Mouse (Mus musculus) limb, embryonic 10.5 days (tissue): ENCODE measurements around the gene Sos1. TPM values are rescaled to one million over a fixed set of nuclear protein-coding genes. Genes with fewer than 3 reads are reported as not detected.

Experiments used
- DNase-seq: peaks from one replicate; pipeline ENCODE4 v3.0.0-alpha.2; 2017; ENCODE audit warnings: low spot score
- H3K27ac ChIP-seq: fragments of 300-500 bp; sonication (generic); 2 replicates; pipeline ENCODE4 v1.5.1; 2016; ENCODE audit warnings: mild to moderate bottlenecking
- H3K27me3 ChIP-seq: fragments of 300-500 bp; sonication (generic); 2 replicates; pipeline ENCODE4 v1.6.1; 2016; ENCODE audit warnings: low read depth, mild to moderate bottlenecking; ENCODE audit not compliant: poor library complexity, severe bottlenecking
- H3K36me3 ChIP-seq: fragments of 300-500 bp; sonication (generic); 2 replicates; pipeline ENCODE4 v1.6.1; 2016; ENCODE audit warnings: mild to moderate bottlenecking, moderate library complexity
- H3K4me1 ChIP-seq: fragments of 300-500 bp; sonication (generic); 2 replicates; pipeline ENCODE4 v1.6.1; 2016
- H3K4me3 ChIP-seq: fragments of 300-500 bp; sonication (generic); 2 replicates; pipeline ENCODE4 v1.5.1; 2016; ENCODE audit warnings: mild to moderate bottlenecking, moderate library complexity
- H3K9me3 ChIP-seq: fragments of 300-500 bp; sonication (generic); replicated peaks from 2 replicates; pipeline ENCODE4 v1.6.1; 2016; ENCODE audit warnings: mild to moderate bottlenecking
- WGBS: fragments of 180-500 bp; shearing (Covaris S2); methylation state at CpG from one replicate; pipeline ENCODE4 v1.1.7; 2016; 5-methylcytosine and 5-hydroxymethylcytosine counted together
- polyA plus RNA-seq: library from polyadenylated mRNA; unstranded; fragments of >200 nt; fragmentation: Nextera tagmentation; extraction: Ambion mirVana; gene quantifications from 2 replicates; pipeline ENCODE4 v1.2.1, GENCODE M21; 2016

Gene Sos1
- polyA plus RNA-seq, 1 experiment from 2014 or later = 4.6 TPM

GRCm38 (mm10) chr17:80435680-80436079 lies 44.6 kb downstream of the Sos1 start:
- WGBS = 89% methylated on average over 5 of the region's 5 CpGs
- H3K27ac ChIP-seq = no peak overlapping the region
- H3K9me3 ChIP-seq = no peaks in the 10 kb centered on the region
- peaks cover 59% of the 10 kb centered on the region for H3K36me3 ChIP-seq
- H3K27me3 ChIP-seq = no peaks in the 10 kb centered on the region
- no peaks in the 10 kb centered on the region for H3K4me1 ChIP-seq
- H3K4me3 ChIP-seq = no peak overlapping the region
- DNase-seq = no peak

GRCm38 (mm10) chr17:80434430-80434829 lies 45.8 kb downstream of the Sos1 start:
- WGBS = 88% methylated on average over 3 of the region's 3 CpGs
- H3K4me1 ChIP-seq = no peaks in the 10 kb centered on the region
- H3K9me3 ChIP-seq = no peaks in the 10 kb centered on the region
- H3K4me3 ChIP-seq = no peak overlapping the region
- H3K27me3 ChIP-seq = no peaks in the 10 kb centered on the region
- peaks cover 62% of the 10 kb centered on the region for H3K36me3 ChIP-seq
- H3K27ac ChIP-seq = no peak overlapping the region
- no peak for DNase-seq

- no peak for DNase-seq
- Histone ChIP-seq H3K27ac (no peak overlapping the region), H3K9me3 (no peaks in the 10 kb centered on the region), H3K27me3 (no peaks in the 10 kb centered on the region), H3K4me3 (no peak overlapping the region), H3K36me3 (peaks cover 45% of the 10 kb centered on the region), H3K4me1 (no peaks in the 10 kb centered on the region)
- WGBS = 97% methylated on average over 9 of the region's 9 CpGs
Observed at GRCm38 (mm10) chr17:80431997-80432396, 48.3 kb downstream of the Sos1 start.

- 91% methylated on average over 2 of the region's 2 CpGs for WGBS
Observed at GRCm38 (mm10) chr17:80427966-80428365, 52.3 kb downstream of the Sos1 start.

GRCm38 (mm10) chr17:80426901-80427300 lies 53.4 kb downstream of the Sos1 start:
- WGBS = 92% methylated on average over 5 of the region's 5 CpGs
- H3K4me3 ChIP-seq = no peak overlapping the region
- no peak for DNase-seq

More at GRCm38 (mm10) chr17:80427966-80428365, 52.3 kb downstream of the Sos1 start:
- Histone ChIP-seq H3K27ac (no peak overlapping the region), H3K4me3 (no peak overlapping the region), H3K4me1 (no peaks in the 10 kb centered on the region), H3K27me3 (no peaks in the 10 kb centered on the region), H3K36me3 (peaks cover 22% of the 10 kb centered on the region), H3K9me3 (no peaks in the 10 kb centered on the region)
- DNase-seq = no peak

GRCm38 (mm10) chr17:80426171-80426570 lies 54.1 kb downstream of the Sos1 start:
- WGBS = 95% methylated on average over 7 of the region's 7 CpGs

More at GRCm38 (mm10) chr17:80426901-80427300, 53.4 kb downstream of the Sos1 start:
- Histone ChIP-seq H3K9me3 (no peaks in the 10 kb centered on the region), H3K27me3 (no peaks in the 10 kb centered on the region), H3K27ac (no peak overlapping the region), H3K36me3 (peaks cover 28% of the 10 kb centered on the region), H3K4me1 (no peaks in the 10 kb centered on the region)

GRCm38 (mm10) chr17:80420998-80421397 lies 59.3 kb downstream of the Sos1 start:
- H3K27me3 ChIP-seq = no peaks in the 10 kb centered on the region
- H3K4me3 ChIP-seq = no peak overlapping the region
- H3K9me3 ChIP-seq = no peaks in the 10 kb centered on the region
- no peaks in the 10 kb centered on the region for H3K4me1 ChIP-seq
- H3K36me3 ChIP-seq = peaks cover 65% of the 10 kb centered on the region
- WGBS = 92% methylated on average over 1 of the region's 1 CpGs
- DNase-seq = no peak
- H3K27ac ChIP-seq = no peak overlapping the region

More at GRCm38 (mm10) chr17:80426171-80426570, 54.1 kb downstream of the Sos1 start:
- no peaks in the 10 kb centered on the region for H3K27me3 ChIP-seq
- H3K27ac ChIP-seq = no peak overlapping the region
- no peak overlapping the region for H3K4me3 ChIP-seq
- H3K9me3 ChIP-seq = no peaks in the 10 kb centered on the region
- H3K4me1 ChIP-seq = no peaks in the 10 kb centered on the region
- H3K36me3 ChIP-seq = peaks cover 25% of the 10 kb centered on the region
- DNase-seq = no peak

GRCm38 (mm10) chr17:80418572-80419210 lies 61.6 kb downstream of the Sos1 start:
- WGBS = 90% methylated on average over 10 of the region's 10 CpGs
- peaks cover 85% of the 10 kb centered on the region for H3K36me3 ChIP-seq
- DNase-seq = no peak

GRCm38 (mm10) chr17:80411182-80411581 lies 69.1 kb downstream of the Sos1 start:
- WGBS = 81% methylated on average over 1 of the region's 1 CpGs
- no peaks in the 10 kb centered on the region for H3K9me3 ChIP-seq
- peaks cover 96% of the 10 kb centered on the region for H3K36me3 ChIP-seq
- H3K27me3 ChIP-seq = no peaks in the 10 kb centered on the region
- no peaks in the 10 kb centered on the region for H3K4me1 ChIP-seq
- H3K4me3 ChIP-seq = no peak overlapping the region
- no peak for DNase-seq
- H3K27ac ChIP-seq = no peak overlapping the region

More at GRCm38 (mm10) chr17:80418572-80419210, 61.6 kb downstream of the Sos1 start:
- H3K27me3 ChIP-seq = no peaks in the 10 kb centered on the region
- H3K9me3 ChIP-seq = no peaks in the 10 kb centered on the region
- no peak overlapping the region for H3K4me3 ChIP-seq
- no peaks in the 10 kb centered on the region for H3K4me1 ChIP-seq
- no peak overlapping the region for H3K27ac ChIP-seq

- H3K4me1 ChIP-seq = no peaks in the 10 kb centered on the region
- H3K36me3 ChIP-seq = peaks cover 54% of the 10 kb centered on the region
- no peak overlapping the region for H3K27ac ChIP-seq
- WGBS = 93% methylated on average over 7 of the region's 7 CpGs
- DNase-seq = no peak
- no peak overlapping the region for H3K4me3 ChIP-seq
- H3K27me3 ChIP-seq = no peaks in the 10 kb centered on the region
- H3K9me3 ChIP-seq = no peaks in the 10 kb centered on the region
Observed at GRCm38 (mm10) chr17:80398243-80398642, 82.0 kb downstream of the Sos1 start.

GRCm38 (mm10) chr17:80391423-80392403 lies 88.5 kb downstream of the Sos1 start:
- H3K27ac ChIP-seq = no peak overlapping the region
- H3K36me3 ChIP-seq = 0 out of 2 replicates have a peak, but pooled peaks cover 2% of the 10 kb centered on the region
- peak overlapping the region; percentile 55 for H3K4me3 ChIP-seq
- DNase-seq = peak; percentile 70
- no peaks in the 10 kb centered on the region for H3K9me3 ChIP-seq
- peaks cover 5% of the 10 kb centered on the region for H3K4me1 ChIP-seq
- 14% methylated on average over 17 of the region's 17 CpGs for whole genome bisulfite sequencing
- no peaks in the 10 kb centered on the region for H3K27me3 ChIP-seq

- Histone ChIP-seq H3K9me3 (no peaks in the 10 kb centered on the region), H3K4me1 (peaks cover 5% of the 10 kb centered on the region), H3K4me3 (no peak overlapping the region), H3K27me3 (no peaks in the 10 kb centered on the region), H3K27ac (no peak overlapping the region), H3K36me3 (no peaks in the 10 kb centered on the region)
- no peak for DNase-seq
- 72% methylated on average over 10 of the region's 10 CpGs for WGBS
Observed at GRCm38 (mm10) chr17:80390024-80390423, 90.2 kb downstream of the Sos1 start.

GRCm38 (mm10) chr17:80385671-80386070 lies 94.6 kb downstream of the Sos1 start:
- Histone ChIP-seq H3K9me3 (no peaks in the 10 kb centered on the region), H3K27me3 (no peaks in the 10 kb centered on the region), H3K27ac (no peak overlapping the region), H3K4me3 (no peak overlapping the region), H3K36me3 (no peaks in the 10 kb centered on the region), H3K4me1 (no peaks in the 10 kb centered on the region)
- DNase-seq = no peak
- 80% methylated on average over 1 of the region's 1 CpGs for whole genome bisulfite sequencing
